Mouse (Mus musculus) hindbrain, embryonic 14.5 days (tissue): Measurements from ENCODE around the gene Susd4. TPM values are rescaled to one million over a fixed set of nuclear protein-coding genes. Genes with fewer than 3 reads are reported as not detected.

ENCODE experiments used
- ATAC-seq: fragments of 200-750 bp; cut with Nextera tagmentation; 2 replicates; pipeline ENCODE4 v1.8.0; 2017; ENCODE audit warnings: moderate number of reproducible peaks, mild to moderate bottlenecking, moderate TSS enrichment, moderate library complexity; ENCODE audit not compliant: low FRiP score
- DNase-seq: peaks from one replicate; pipeline ENCODE4 v3.0.0-alpha.2; 2015; ENCODE audit warnings: low spot score
- H3K27ac ChIP-seq: fragments of 300-500 bp; sonication (generic); 2 replicates; pipeline ENCODE4 v1.5.1; 2014; ENCODE audit warnings: mild to moderate bottlenecking, moderate library complexity
- H3K27me3 ChIP-seq: fragments of 300-500 bp; sonication (generic); 2 replicates; pipeline ENCODE4 v1.6.1; 2014; ENCODE audit warnings: mild to moderate bottlenecking, low read length, mixed read lengths; ENCODE audit not compliant: control insufficient read depth, insufficient read depth
- H3K36me3 ChIP-seq: fragments of 300-500 bp; sonication (generic); replicated peaks from 2 replicates; pipeline ENCODE4 v1.6.1; 2014; ENCODE audit not compliant: control insufficient read depth, insufficient read depth
- H3K4me1 ChIP-seq: fragments of 300-500 bp; sonication (generic); replicated peaks from 2 replicates; pipeline ENCODE4 v1.6.1; 2014; ENCODE audit warnings: antibody characterized with exemption, low read length, mixed read lengths; ENCODE audit not compliant: control insufficient read depth, insufficient read depth
- H3K4me2 ChIP-seq: fragments of 300-500 bp; sonication (generic); replicated peaks from 2 replicates; pipeline ENCODE4 v1.6.1; 2014; ENCODE audit warnings: mild to moderate bottlenecking, moderate library complexity
- H3K4me3 ChIP-seq: fragments of 300-500 bp; sonication (generic); replicated peaks from 2 replicates; pipeline ENCODE4 v1.5.1; 2014; ENCODE audit warnings: mild to moderate bottlenecking, low read length
- H3K9ac ChIP-seq: fragments of 300-500 bp; sonication (generic); 2 replicates; pipeline ENCODE4 v1.6.1; 2014
- H3K9me3 ChIP-seq: fragments of 300-500 bp; sonication (generic); 2 replicates; pipeline ENCODE4 v1.6.1; 2016; ENCODE audit warnings: low read length; ENCODE audit not compliant: control insufficient read depth
- WGBS: fragments of 180-500 bp; shearing (Covaris S2); extraction: QIAGEN DNeasy Blood & Tissue Kit; methylation state at CpG from one replicate; pipeline ENCODE4 v1.1.7; 2014; 5-methylcytosine and 5-hydroxymethylcytosine counted together
- polyA plus RNA-seq: library from polyadenylated mRNA; unstranded; fragments of >200 nt; fragmentation: Nextera tagmentation; extraction: Ambion mirVana; gene quantifications from 2 replicates; pipeline ENCODE4 v1.2.1, GENCODE M21; 2014

Susd4 gene
- polyA plus RNA-seq, 1 experiment from 2014 or later: 73.9 TPM

- WGBS: 40% methylated on average over 7 of the region's 7 CpGs
- Histone ChIP-seq H3K36me3 (no peaks in the 10 kb centered on the region), H3K9me3 (no peaks in the 10 kb centered on the region), H3K27ac (no peak overlapping the region), H3K4me2 (no peak overlapping the region), H3K9ac (no peak overlapping the region), H3K4me3 (no peak overlapping the region), H3K4me1 (peaks cover 8% of the 10 kb centered on the region), H3K27me3 (no peaks in the 10 kb centered on the region)
- no peak for ATAC-seq
- no peak for DNase-seq
These were observed 98.2 kb downstream of the Susd4 start for GRCm38 (mm10) chr1:182861671-182862358.

GRCm38 (mm10) chr1:182863396-182863795 is 99.7 kb downstream of the Susd4 start:
- Histone ChIP-seq H3K27me3 (no peaks in the 10 kb centered on the region), H3K9ac (no peak overlapping the region), H3K4me1 (peaks cover 8% of the 10 kb centered on the region), H3K27ac (no peak overlapping the region), H3K4me2 (no peak overlapping the region), H3K4me3 (no peak overlapping the region), H3K36me3 (no peaks in the 10 kb centered on the region), H3K9me3 (no peaks in the 10 kb centered on the region)
- ATAC-seq (no peak), DNase-seq (no peak)
- WGBS: 91% methylated on average over 6 of the region's 6 CpGs

GRCm38 (mm10) chr1:182867886-182868285 is 104.2 kb downstream of the Susd4 start:
- no peak overlapping the region for H3K4me3 ChIP-seq

GRCm38 (mm10) chr1:182868432-182869113 is 104.9 kb downstream of the Susd4 start:
- DNase-seq: no peak
- no peak overlapping the region for H3K4me3 ChIP-seq
- H3K4me1 ChIP-seq: peaks cover 16% of the 10 kb centered on the region
- no peaks in the 10 kb centered on the region for H3K9me3 ChIP-seq
- no peaks in the 10 kb centered on the region for H3K36me3 ChIP-seq
- H3K27me3 ChIP-seq: no peaks in the 10 kb centered on the region
- WGBS: 32% methylated on average over 14 of the region's 14 CpGs
- peak overlapping the region; percentile 62 for H3K27ac ChIP-seq
- H3K4me2 ChIP-seq: peak overlapping the region; percentile 22
- peak; percentile 85 for ATAC-seq
- peak overlapping the region; percentile 28; the same call in 1 of the 2 replicates for H3K9ac ChIP-seq

More at GRCm38 (mm10) chr1:182867886-182868285, 104.2 kb downstream of the Susd4 start:
- ATAC-seq (no peak), DNase-seq (no peak)
- Histone ChIP-seq H3K36me3 (no peaks in the 10 kb centered on the region), H3K4me1 (peaks cover 16% of the 10 kb centered on the region), H3K9ac (no peak overlapping the region), H3K27ac (no peak overlapping the region), H3K4me2 (no peak overlapping the region), H3K9me3 (no peaks in the 10 kb centered on the region), H3K27me3 (no peaks in the 10 kb centered on the region)
- WGBS: 96% methylated on average over 3 of the region's 3 CpGs

GRCm38 (mm10) chr1:182869114-182869456 is 105.4 kb downstream of the Susd4 start:
- DNase-seq (no peak), ATAC-seq (peak; percentile 69)
- peaks cover 16% of the 10 kb centered on the region for H3K4me1 ChIP-seq
- peak overlapping the region; percentile 62 for H3K27ac ChIP-seq
- 11% methylated on average over 6 of the region's 6 CpGs for WGBS
- H3K9me3 ChIP-seq: no peaks in the 10 kb centered on the region
- no peaks in the 10 kb centered on the region for H3K27me3 ChIP-seq
- H3K4me2 ChIP-seq: peak overlapping the region; percentile 22
- peak overlapping the region; percentile 28; the same call in 1 of the 2 replicates for H3K9ac ChIP-seq
- no peak overlapping the region for H3K4me3 ChIP-seq
- H3K36me3 ChIP-seq: no peaks in the 10 kb centered on the region

GRCm38 (mm10) chr1:182878156-182878555 is 114.5 kb downstream of the Susd4 start:
- peaks cover 5% of the 10 kb centered on the region; the same call in 1 of the 2 replicates for H3K4me1 ChIP-seq
- H3K9me3 ChIP-seq: no peaks in the 10 kb centered on the region
- no peak overlapping the region for H3K27ac ChIP-seq
- H3K4me2 ChIP-seq: no peak overlapping the region
- no peak for DNase-seq
- H3K27me3 ChIP-seq: no peaks in the 10 kb centered on the region
- no peaks in the 10 kb centered on the region for H3K36me3 ChIP-seq
- no peak overlapping the region for H3K9ac ChIP-seq
- no peak for ATAC-seq
- WGBS: 95% methylated on average over 5 of the region's 5 CpGs
- H3K4me3 ChIP-seq: no peak overlapping the region

- Histone ChIP-seq H3K9me3 (no peaks in the 10 kb centered on the region), H3K36me3 (no peaks in the 10 kb centered on the region), H3K27ac (no peak overlapping the region), H3K27me3 (no peaks in the 10 kb centered on the region), H3K9ac (no peak overlapping the region), H3K4me3 (no peak overlapping the region), H3K4me1 (peaks cover 5% of the 10 kb centered on the region; the same call in 1 of the 2 replicates), H3K4me2 (no peak overlapping the region)
- WGBS: 87% methylated on average over 4 of the region's 4 CpGs
- ATAC-seq (no peak), DNase-seq (no peak)
These were observed 115.1 kb downstream of the Susd4 start for GRCm38 (mm10) chr1:182878719-182879118.

GRCm38 (mm10) chr1:182881246-182881645 is 117.6 kb downstream of the Susd4 start:
- H3K4me2 ChIP-seq: no peak overlapping the region
- ATAC-seq (no peak), DNase-seq (no peak)
- H3K27ac ChIP-seq: no peak overlapping the region
- 82% methylated on average over 8 of the region's 8 CpGs for WGBS
- H3K9me3 ChIP-seq: no peaks in the 10 kb centered on the region
- no peaks in the 10 kb centered on the region for H3K36me3 ChIP-seq
- no peaks in the 10 kb centered on the region for H3K27me3 ChIP-seq
- no peak overlapping the region for H3K4me3 ChIP-seq
- H3K4me1 ChIP-seq: peaks cover 5% of the 10 kb centered on the region; the same call in 1 of the 2 replicates
- H3K9ac ChIP-seq: no peak overlapping the region

GRCm38 (mm10) chr1:182882611-182883010 is 119.0 kb downstream of the Susd4 start:
- DNase-seq (no peak), ATAC-seq (no peak)
- Histone ChIP-seq H3K4me1 (peaks cover 5% of the 10 kb centered on the region; the same call in 1 of the 2 replicates), H3K4me3 (no peak overlapping the region), H3K27ac (no peak overlapping the region), H3K36me3 (no peaks in the 10 kb centered on the region), H3K27me3 (no peaks in the 10 kb centered on the region), H3K9ac (no peak overlapping the region), H3K9me3 (no peaks in the 10 kb centered on the region), H3K4me2 (no peak overlapping the region)
- WGBS: 85% methylated on average over 2 of the region's 2 CpGs
